Mouse (Mus musculus): ENCODE results near the gene Spata31d1a. TPM values are rescaled to one million over a fixed set of nuclear protein-coding genes. Genes with fewer than 3 reads are reported as not detected.

Spata31d1a gene
- total and polyA plus RNA-seq, 3 experiments: 0.19 TPM; not detected in 2

DNA sequence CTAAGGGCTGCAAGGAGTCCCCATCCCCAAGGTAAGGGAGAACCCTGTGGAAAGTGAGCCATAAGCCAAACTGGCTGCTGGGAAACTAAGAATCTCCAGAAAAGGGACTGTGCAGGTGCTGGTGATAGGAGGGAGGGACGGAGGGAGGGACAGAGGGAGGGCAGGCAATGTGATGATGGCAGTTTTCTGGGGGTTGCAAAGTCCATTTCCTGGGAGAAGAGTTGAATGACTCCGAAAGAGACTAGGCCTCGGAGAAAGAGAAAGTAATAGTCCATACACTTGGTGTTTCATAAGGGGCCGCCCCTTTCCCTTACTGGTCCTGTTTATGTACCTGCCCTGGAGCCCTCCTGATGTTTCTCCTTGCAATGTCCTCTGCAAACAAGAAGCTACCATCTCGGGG lies 55.7 kb downstream of the Spata31d1a start:
- H3K9ac ChIP-seq (ENCODE audit: insufficient read depth, low read depth): no peak overlapping the region
- H3K27me3 ChIP-seq (replicated peaks): no peaks in the 10 kb centered on the region
- no peaks in the 10 kb centered on the region for H3K79me2 ChIP-seq (replicated peaks; ENCODE audit: control insufficient read depth, extremely low read depth, insufficient read depth, poor library complexity, severe bottlenecking)
- DNase-seq (ENCODE audit: extremely low read depth): no peak
- H3K4me2 ChIP-seq (ENCODE audit: insufficient read depth, low read depth, poor library complexity, severe bottlenecking): no peak overlapping the region
- peaks cover 2% of the 10 kb centered on the region for H3K9me3 ChIP-seq (replicated peaks; ENCODE audit: low read length)
- peaks cover 3 to 50% of the 10 kb centered on the region in 2 experiments for H3K36me3 ChIP-seq (replicated peaks in 1 of 2; ENCODE audit: control insufficient read depth in 1 of 2, insufficient read depth in 1 of 2, low read length in 1 of 2)
- dilution Hi-C loops (cut with MboI; ENCODE audit: extremely low pct_ligation_motif_present, extremely low pct_unique_long_range_greater_than_20kb, low sequenced_read_pairs): no loop called here
- H3K4me1 ChIP-seq (ENCODE audit: control insufficient read depth in 1 of 2, insufficient read depth in 2 of 2): peaks cover 26 to 57% of the 10 kb centered on the region in 2 experiments
- no peak overlapping the region for H3K27ac ChIP-seq (ENCODE audit: insufficient read depth, low read depth)
- no peak overlapping the region for H3K4me3 ChIP-seq (replicated peaks in 1 of 3; ENCODE audit: low read depth in 2 of 3, low read length in 2 of 3, poor library complexity in 1 of 3)
- TF ChIP-seq TBP (conservative IDR thresholded peaks at IDR 0.05; ENCODE audit: low read depth, low read length) (no peak), SIN3A (IDR thresholded peaks at IDR 0.05; ENCODE audit: low read length) (no peak), ZC3H11A (IDR thresholded peaks at IDR 0.05; ENCODE audit: low read depth, low read length) (no peak), MAZ (IDR thresholded peaks at IDR 0.05; ENCODE audit: low read depth, low read length) (no peak), E2F4 (IDR thresholded peaks at IDR 0.05; ENCODE audit: insufficient replicate concordance, low read depth, low read length) (no peak), PAX5 (IDR thresholded peaks at IDR 0.05; ENCODE audit: low read length) (no peak), BHLHE40 (IDR thresholded peaks at IDR 0.05; ENCODE audit: low read depth, low read length) (no peak), ELF1 (IDR thresholded peaks at IDR 0.05; ENCODE audit: low read depth, low read length) (no peak), MAFK (IDR thresholded peaks at IDR 0.05; ENCODE audit: insufficient replicate concordance, low read length) (no peak), JUND (conservative IDR thresholded peaks at IDR 0.05; ENCODE audit: low read depth, low read length) (no peak)
- in situ Hi-C loops (cut with MboI; ENCODE audit: low pct_ligation_motif_present, low pct_unique_long_range_greater_than_20kb, low sequenced_read_pairs): no loop called here

DNA sequence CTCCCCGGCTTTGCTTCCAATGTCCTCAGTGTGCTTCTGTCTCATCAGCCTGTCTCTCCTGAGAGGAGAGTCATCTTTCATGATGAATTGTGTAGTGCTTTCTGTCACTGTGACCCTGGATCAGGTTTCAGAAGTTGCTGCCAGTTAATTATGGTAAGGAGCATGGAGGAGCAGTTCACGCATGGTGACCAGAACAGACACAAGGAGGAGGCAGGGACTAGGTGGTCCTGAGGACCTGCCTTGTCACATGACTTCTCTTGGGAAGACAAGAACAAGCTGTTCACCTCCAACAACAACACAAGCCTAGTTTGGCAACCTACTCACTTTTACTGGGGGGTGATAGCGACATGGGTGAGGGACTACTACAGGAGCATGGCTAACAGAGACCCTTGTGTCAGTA lies 57.0 kb downstream of the Spata31d1a start:
- Histone ChIP-seq H3K27me3 (replicated peaks) (no peaks in the 10 kb centered on the region), H3K4me1 (ENCODE audit: control insufficient read depth in 1 of 2, insufficient read depth in 2 of 2) (peaks cover 27 to 62% of the 10 kb centered on the region in 2 experiments), H3K4me2 (ENCODE audit: insufficient read depth, low read depth, poor library complexity, severe bottlenecking) (no peak overlapping the region), H3K9me3 (replicated peaks; ENCODE audit: low read length) (peaks cover 2% of the 10 kb centered on the region), H3K9ac (ENCODE audit: insufficient read depth, low read depth) (no peak overlapping the region), H3K4me3 (replicated peaks in 1 of 3; ENCODE audit: low read depth in 2 of 3, low read length in 2 of 3, poor library complexity in 1 of 3) (no peak overlapping the region), H3K36me3 (replicated peaks in 1 of 2; ENCODE audit: control insufficient read depth in 1 of 2, insufficient read depth in 1 of 2, low read length in 1 of 2) (peaks cover 6 to 60% of the 10 kb centered on the region in 2 experiments), H3K79me2 (replicated peaks; ENCODE audit: control insufficient read depth, extremely low read depth, insufficient read depth, poor library complexity, severe bottlenecking) (no peaks in the 10 kb centered on the region), H3K27ac (ENCODE audit: insufficient read depth, low read depth) (no peak overlapping the region)
- TF ChIP-seq RAD21 (IDR thresholded peaks at IDR 0.05; ENCODE audit: low read depth, low read length) (no peak), JUND (conservative IDR thresholded peaks at IDR 0.05; ENCODE audit: low read depth, low read length) (no peak), USF1 (IDR thresholded peaks at IDR 0.05; ENCODE audit: low read depth, low read length) (no peak), JUN (IDR thresholded peaks at IDR 0.05; ENCODE audit: insufficient read depth, low read depth, low read length) (no peak), ZMIZ1 (IDR thresholded peaks at IDR 0.05; ENCODE audit: low read depth, low read length) (no peak), TBP (conservative IDR thresholded peaks at IDR 0.05; ENCODE audit: low read depth, low read length) (no peak), PAX5 (IDR thresholded peaks at IDR 0.05; ENCODE audit: low read length) (no peak), MAFK (IDR thresholded peaks at IDR 0.05; ENCODE audit: insufficient replicate concordance, low read length) (no peak), SMC3 (IDR thresholded peaks at IDR 0.05; ENCODE audit: low read depth, low read length) (no peak), IRF4 (IDR thresholded peaks at IDR 0.05; ENCODE audit: low read depth, low read length) (no peak), NRF1 (IDR thresholded peaks at IDR 0.05; ENCODE audit: low read depth, low read length) (no peak), ETS1 (conservative IDR thresholded peaks at IDR 0.05; ENCODE audit: low read depth, low read length) (no peak)
- no peak for DNase-seq (ENCODE audit: extremely low read depth)
- in situ Hi-C loops (cut with MboI; ENCODE audit: low pct_ligation_motif_present, low pct_unique_long_range_greater_than_20kb, low sequenced_read_pairs) (no loop called here), dilution Hi-C loops (cut with MboI; ENCODE audit: extremely low pct_ligation_motif_present, extremely low pct_unique_long_range_greater_than_20kb, low sequenced_read_pairs) (no loop called here)

Measured in CH12.LX (cell line).